Mouse (Mus musculus) megakaryocyte, embryonic 14.5 days (primary cell): Measurements from ENCODE around the gene Rsph1.

Experiments
- FLI1 ChIP-seq: IDR thresholded peaks from 2 replicates; pipeline ENCODE4 v1.6.1; 2012; ENCODE audit warnings: low read length, inconsistent platforms, mixed read lengths
- GATA1 ChIP-seq: IDR thresholded peaks from 3 replicates; pipeline ENCODE4 v1.6.1; 2012; ENCODE audit warnings: mixed read lengths, low read length, inconsistent platforms, borderline replicate concordance

GRCm38 (mm10) chr17:31288999-31289726, 12.0 kb upstream of the Rsph1 start:
- TF ChIP-seq GATA1 (no peak), FLI1 (no peak)
